Mouse (Mus musculus) midbrain, embryonic 10.5 days (tissue): ENCODE measurements around the gene Fam186a. TPM values are rescaled to one million over a fixed set of nuclear protein-coding genes. Genes with fewer than 3 reads are reported as not detected.
"Not testable (repeated sequence)": the region's sequence is repeated elsewhere in the genome, so short reads cannot be mapped to it uniquely, and the experiment has no call there.

Experiments
- DNase-seq: peaks from one replicate; pipeline ENCODE4 v3.0.0-alpha.2; 2017; ENCODE audit warnings: low spot score
- H3K27ac ChIP-seq: fragments of 300-500 bp; sonication (generic); replicated peaks from 2 replicates; pipeline ENCODE4 v1.5.1; 2016; ENCODE audit warnings: mild to moderate bottlenecking
- H3K27me3 ChIP-seq: fragments of 300-500 bp; sonication (generic); 2 replicates; pipeline ENCODE4 v1.6.1; 2016; ENCODE audit warnings: low read depth, mild to moderate bottlenecking; ENCODE audit not compliant: poor library complexity, severe bottlenecking
- H3K36me3 ChIP-seq: fragments of 300-500 bp; sonication (generic); 2 replicates; pipeline ENCODE4 v1.6.1; 2016; ENCODE audit warnings: mild to moderate bottlenecking, moderate library complexity
- H3K4me1 ChIP-seq: fragments of 300-500 bp; sonication (generic); 2 replicates; pipeline ENCODE4 v1.6.1; 2016
- H3K4me3 ChIP-seq: fragments of 300-500 bp; sonication (generic); 2 replicates; pipeline ENCODE4 v1.5.1; 2016; ENCODE audit warnings: mild to moderate bottlenecking, moderate library complexity
- H3K9me3 ChIP-seq: fragments of 300-500 bp; sonication (generic); replicated peaks from 2 replicates; pipeline ENCODE4 v1.6.1; 2016; ENCODE audit warnings: mild to moderate bottlenecking
- WGBS: fragments of 180-500 bp; shearing (Covaris S2); methylation state at CpG from one replicate; pipeline ENCODE4 v1.1.7; 2016; 5-methylcytosine and 5-hydroxymethylcytosine counted together
- polyA plus RNA-seq: library from polyadenylated mRNA; unstranded; fragments of >200 nt; fragmentation: Nextera tagmentation; extraction: Ambion mirVana; gene quantifications from 2 replicates; pipeline ENCODE4 v1.2.1, GENCODE M21; 2016

Fam186a gene
- polyA plus RNA-seq, result not detected in 2 replicates

DNA sequence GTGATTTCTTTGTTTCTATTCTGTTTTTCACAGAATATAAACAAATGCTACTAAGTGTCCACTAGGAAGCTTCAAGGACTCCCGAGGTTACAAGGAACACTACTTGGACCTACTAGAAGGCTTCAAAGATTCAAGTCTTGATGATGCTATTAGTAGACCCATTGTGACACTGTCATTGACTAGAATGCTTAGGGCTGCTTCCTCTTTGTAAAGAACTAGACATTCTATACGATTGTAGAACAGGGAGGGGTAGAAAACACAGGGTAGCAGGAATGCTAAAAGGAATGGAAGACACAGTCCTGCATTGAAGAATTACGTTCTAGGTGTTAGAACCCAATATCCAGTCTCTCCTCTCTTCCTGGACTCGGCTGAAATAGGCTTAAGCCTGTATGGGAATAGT is at the start of gene Fam186a:
Gene Fam186a, minus strand, starts transcription at position 101 of the 400 bp plus-strand sequence.
- no peak within 1 kb of the TSS for H3K27ac ChIP-seq
- WGBS, result 85% methylated on average over 4 of the region's 4 CpGs
- no peaks in the 10 kb centered on the region for H3K9me3 ChIP-seq
- no peaks in the 10 kb centered on the region for H3K4me1 ChIP-seq
- no peaks in the 10 kb centered on the region for H3K36me3 ChIP-seq
- DNase-seq, result no peak
- H3K27me3 ChIP-seq, result no peaks in the 10 kb centered on the region
- no peak within 1 kb of the TSS for H3K4me3 ChIP-seq

DNA sequence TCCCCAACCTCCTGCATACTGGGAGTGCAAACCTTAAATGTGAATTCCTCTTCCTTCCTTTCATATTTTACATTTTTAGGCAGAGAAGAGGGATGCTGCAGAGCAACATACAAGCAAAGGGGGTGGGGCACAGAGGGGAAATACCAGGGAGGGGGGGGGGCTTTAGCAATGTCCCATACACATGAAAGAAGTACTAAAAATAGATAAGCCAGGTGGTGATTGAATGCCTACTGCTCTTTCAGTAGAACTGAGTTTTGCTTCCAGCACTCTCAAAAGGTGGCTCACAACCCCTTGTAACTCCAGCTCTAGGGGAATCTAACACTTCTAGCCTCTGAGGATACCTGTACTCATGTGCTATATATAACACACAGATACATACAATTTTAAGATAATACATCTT is 39.3 kb upstream of the Fam186a start:
- no peak for DNase-seq
- no peaks in the 10 kb centered on the region for H3K4me1 ChIP-seq
- no peaks in the 10 kb centered on the region for H3K9me3 ChIP-seq
- H3K4me3 ChIP-seq, result no peak overlapping the region
- H3K36me3 ChIP-seq, result peaks cover 99% of the 10 kb centered on the region
- no peaks in the 10 kb centered on the region for H3K27me3 ChIP-seq
- H3K27ac ChIP-seq, result no peak overlapping the region

DNA sequence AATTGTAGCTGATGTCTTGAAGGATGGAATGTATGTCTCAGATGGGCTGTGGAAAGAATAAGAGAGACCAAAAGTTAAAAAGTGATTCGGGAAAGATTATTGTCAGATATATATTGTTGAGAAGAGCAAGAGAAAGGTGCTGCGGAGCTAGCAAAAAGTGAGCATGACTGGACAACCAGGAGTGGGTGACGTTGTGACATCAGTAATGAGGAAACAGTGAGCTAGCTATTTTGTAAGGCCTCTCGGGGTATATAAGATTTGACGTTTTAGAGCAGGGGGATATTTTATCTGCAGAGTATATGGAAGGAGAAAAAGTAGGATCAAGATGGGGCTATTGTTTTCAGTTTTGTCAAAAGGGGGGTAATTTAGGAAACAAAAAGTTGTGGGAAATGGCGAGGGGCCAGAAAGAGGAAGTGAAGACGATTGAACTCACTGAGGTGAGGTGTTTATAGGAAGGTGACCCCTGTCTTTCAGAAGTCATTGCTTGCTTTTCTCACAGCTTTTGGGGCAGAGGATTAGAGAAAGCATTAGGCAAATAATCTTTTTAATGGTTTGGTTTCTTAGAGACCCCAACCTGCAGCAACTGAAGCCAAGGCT is 37.9 kb upstream of the Fam186a start:
- 94% methylated on average over 7 of the region's 7 CpGs for WGBS
- no peak for DNase-seq
- Histone ChIP-seq H3K27me3 (no peaks in the 10 kb centered on the region), H3K36me3 (peaks cover 98% of the 10 kb centered on the region), H3K4me1 (no peaks in the 10 kb centered on the region), H3K9me3 (no peaks in the 10 kb centered on the region), H3K4me3 (no peak overlapping the region), H3K27ac (no peak overlapping the region)

DNA sequence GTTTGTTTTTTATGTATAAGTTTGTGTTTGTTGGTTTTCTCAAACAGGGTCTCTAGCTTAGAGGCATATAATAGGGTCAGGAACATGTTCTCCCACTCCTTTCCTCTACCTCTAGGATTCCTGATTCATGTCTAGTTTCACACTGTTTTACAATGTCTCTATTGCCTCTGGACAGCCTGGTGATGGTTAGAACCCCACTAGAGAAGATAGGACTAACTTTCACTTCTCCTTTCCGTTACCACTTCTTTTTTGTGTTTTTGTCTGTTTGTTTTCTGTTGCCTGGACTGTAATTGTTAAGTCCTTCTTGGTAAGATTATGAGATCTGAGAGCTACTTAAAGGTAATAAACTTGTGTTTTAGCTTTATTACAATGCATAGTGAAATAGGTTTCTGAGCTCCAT is 32.5 kb upstream of the Fam186a start:
- DNase-seq, result no peak
- WGBS, result 93% methylated on average over 1 of the region's 1 CpGs
- H3K4me3 ChIP-seq, result no peak overlapping the region
- H3K27ac ChIP-seq, result no peak overlapping the region
- no peaks in the 10 kb centered on the region for H3K9me3 ChIP-seq
- H3K4me1 ChIP-seq, result no peaks in the 10 kb centered on the region
- no peaks in the 10 kb centered on the region for H3K27me3 ChIP-seq
- peaks cover 95% of the 10 kb centered on the region for H3K36me3 ChIP-seq

DNA sequence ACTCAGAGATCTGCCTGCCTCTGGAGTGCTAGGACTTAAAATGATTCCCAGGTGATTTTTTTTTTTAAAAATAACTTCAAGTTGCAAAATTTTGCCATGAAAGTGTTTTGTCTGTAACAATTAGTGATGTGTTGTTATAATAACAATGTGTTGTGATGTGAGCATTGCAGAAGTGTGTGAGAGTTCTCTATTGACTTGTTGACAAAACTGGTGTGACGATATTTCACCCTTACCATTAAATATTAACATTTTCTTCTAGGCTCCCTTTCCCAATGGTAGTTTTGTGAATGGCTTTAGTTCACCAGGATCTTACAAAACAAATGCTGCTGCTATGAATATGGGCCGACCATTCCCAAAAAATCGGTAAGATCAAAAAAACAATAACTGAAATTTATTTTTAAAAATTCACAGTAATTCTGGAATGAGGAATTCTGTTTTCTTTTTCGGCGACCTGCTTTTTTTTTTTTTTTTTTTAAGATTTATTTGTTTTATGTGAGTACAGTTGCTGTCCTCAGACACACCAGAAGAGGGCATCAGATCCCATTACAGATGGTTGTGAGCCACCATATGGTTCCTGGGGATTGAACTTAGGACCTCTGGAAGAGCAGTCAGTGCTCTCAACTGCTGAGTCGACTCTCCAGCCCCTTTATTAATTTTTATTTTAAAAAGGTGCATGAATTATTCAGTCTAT is 30.4 kb upstream of the Fam186a start:
- Histone ChIP-seq H3K27me3 (no peaks in the 10 kb centered on the region), H3K9me3 (no peaks in the 10 kb centered on the region), H3K27ac (no peak overlapping the region), H3K36me3 (peaks cover 95% of the 10 kb centered on the region), H3K4me1 (no peaks in the 10 kb centered on the region), H3K4me3 (no peak overlapping the region)
- no peak for DNase-seq
- WGBS, result 96% methylated on average over 6 of the region's 6 CpGs

DNA sequence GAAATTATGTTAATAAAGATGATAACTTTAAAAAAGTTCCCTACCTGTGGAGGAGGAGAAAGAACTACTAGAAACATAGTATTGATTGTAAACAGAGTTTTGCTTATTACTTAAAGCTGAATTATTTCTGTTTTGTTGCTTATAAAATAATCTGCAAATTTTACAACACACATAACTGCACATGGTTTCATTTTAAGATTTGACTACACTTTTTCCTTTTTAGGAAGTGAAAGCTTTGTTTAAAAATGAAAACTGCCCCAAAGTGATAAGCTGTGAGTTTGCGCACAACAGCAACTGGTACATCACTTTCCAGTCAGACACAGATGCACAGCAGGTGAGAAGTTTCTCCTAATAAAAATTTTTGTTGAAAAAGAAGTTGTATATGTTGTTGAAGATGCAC is 26.2 kb upstream of the Fam186a start:
- Histone ChIP-seq H3K27ac (no peak overlapping the region), H3K27me3 (no peaks in the 10 kb centered on the region), H3K4me3 (no peak overlapping the region), H3K4me1 (no peaks in the 10 kb centered on the region), H3K9me3 (no peaks in the 10 kb centered on the region), H3K36me3 (peaks cover 96% of the 10 kb centered on the region)
- no peak for DNase-seq
- whole genome bisulfite sequencing, result 97% methylated on average over 1 of the region's 1 CpGs

DNA sequence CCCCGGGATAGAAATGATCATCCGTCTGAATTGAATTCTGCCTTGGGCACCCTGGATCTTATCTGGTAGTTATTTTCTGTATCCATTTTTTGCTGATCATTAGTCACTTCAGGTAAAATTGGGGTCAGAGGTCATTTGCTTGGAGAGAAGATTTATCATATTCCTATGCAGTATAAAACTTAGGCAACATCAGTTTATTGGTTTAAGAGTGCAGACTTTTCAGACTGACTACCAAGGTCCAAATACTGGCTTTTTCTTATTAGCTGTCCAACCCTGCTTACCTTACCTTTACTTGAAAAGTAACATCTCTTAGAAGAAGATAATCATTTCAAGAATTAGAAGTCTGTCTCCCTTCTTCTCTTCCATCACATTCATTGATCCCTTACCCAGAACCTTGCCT is 12.9 kb upstream of the Fam186a start:
- H3K4me1 ChIP-seq, result no peaks in the 10 kb centered on the region
- H3K4me3 ChIP-seq, result no peak overlapping the region
- no peaks in the 10 kb centered on the region for H3K27me3 ChIP-seq
- no peak for DNase-seq
- no peaks in the 10 kb centered on the region for H3K36me3 ChIP-seq
- H3K27ac ChIP-seq, result no peak overlapping the region
- no peaks in the 10 kb centered on the region for H3K9me3 ChIP-seq
- 92% methylated on average over 2 of the region's 2 CpGs for WGBS

DNA sequence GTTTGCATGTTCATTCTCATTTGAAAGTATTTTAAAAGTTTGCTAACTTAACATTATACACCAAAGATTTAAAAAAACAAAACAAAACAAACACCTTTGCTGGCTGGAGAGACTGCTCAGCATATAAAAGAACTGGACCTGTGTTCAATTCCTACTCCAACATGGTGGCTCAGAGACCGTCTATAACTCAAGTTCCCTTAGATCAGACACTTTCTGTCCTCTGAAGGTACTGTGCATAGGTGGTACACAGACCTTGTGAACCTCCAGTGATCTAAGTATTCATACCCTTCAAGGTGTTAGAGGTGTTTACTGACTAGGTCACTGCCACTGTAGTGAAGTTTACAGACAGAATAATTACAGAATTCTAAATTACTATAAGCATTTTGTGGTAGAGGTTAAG is 12.4 kb upstream of the Fam186a start:
- Histone ChIP-seq H3K4me1 (peaks cover 4% of the 10 kb centered on the region), H3K27me3 (no peaks in the 10 kb centered on the region), H3K9me3 (no peaks in the 10 kb centered on the region), H3K27ac (no peak overlapping the region), H3K36me3 (no peaks in the 10 kb centered on the region), H3K4me3 (no peak overlapping the region)
- no peak for DNase-seq
- WGBS, result 88% methylated on average over 1 of the region's 1 CpGs

DNA sequence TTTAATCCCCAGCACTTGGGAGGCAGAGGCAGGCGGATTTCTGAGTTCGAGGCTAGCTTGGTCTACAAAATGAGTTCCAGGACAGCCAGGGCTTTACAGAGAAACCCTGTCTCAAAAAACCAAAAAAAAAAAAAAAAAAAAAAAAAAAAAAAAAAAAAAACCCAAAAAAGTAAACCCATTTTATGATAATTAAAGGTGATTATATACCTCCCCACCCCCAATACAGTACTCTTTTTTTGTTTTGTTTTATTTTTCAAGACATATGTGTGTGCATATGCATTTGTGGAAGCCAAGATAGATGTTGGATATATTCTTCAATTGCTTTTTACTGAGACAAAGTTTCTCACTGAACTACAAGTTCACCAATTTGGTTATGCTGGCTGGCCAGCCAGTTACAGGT is 9.3 kb upstream of the Fam186a start:
- 90% methylated on average over 2 of the region's 2 CpGs for WGBS
- H3K4me1 ChIP-seq, H3K27ac ChIP-seq, H3K4me3 ChIP-seq, H3K27me3 ChIP-seq, DNase-seq, H3K9me3 ChIP-seq, H3K36me3 ChIP-seq: not testable (repeated sequence)

DNA sequence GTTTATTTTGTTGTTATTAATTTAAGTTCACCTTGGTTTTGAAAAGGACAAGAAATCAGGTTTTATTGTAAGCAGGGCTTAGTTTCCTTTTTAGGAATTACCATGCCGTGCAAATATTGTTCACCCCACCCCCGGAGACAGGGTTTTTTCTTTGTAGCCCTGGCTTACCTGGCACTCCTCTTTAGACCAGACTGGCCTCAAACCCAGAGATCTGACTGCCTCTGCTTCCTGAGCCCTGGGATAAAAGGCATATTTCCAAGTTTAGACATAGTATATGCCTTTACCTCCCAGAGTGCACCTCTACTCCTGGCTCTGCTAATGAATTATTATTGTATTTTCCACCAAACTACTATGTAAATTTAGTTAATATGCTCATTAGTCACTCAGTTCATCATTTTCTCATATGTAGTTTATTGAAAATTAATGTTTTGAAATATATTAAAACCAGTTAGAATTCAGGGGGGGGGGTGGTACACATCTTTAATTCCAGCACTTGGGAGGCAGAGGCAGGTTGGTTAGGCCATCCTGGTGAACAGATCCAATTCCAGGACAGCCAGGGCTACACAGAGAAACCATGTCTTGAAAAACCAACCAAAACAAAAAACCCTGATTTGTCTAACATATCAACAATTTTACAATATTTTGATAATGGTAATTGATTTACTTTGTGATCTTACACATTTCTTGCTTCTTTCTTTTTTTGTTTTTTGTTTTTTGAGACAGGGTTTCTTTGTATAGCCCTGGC is 7.8 kb upstream of the Fam186a start:
- Histone ChIP-seq H3K27ac (no peak overlapping the region), H3K27me3 (no peaks in the 10 kb centered on the region), H3K9me3 (no peaks in the 10 kb centered on the region), H3K4me1 (peaks cover 9% of the 10 kb centered on the region), H3K36me3 (no peaks in the 10 kb centered on the region), H3K4me3 (peak overlapping the region; percentile 76)
- WGBS, result 81% methylated on average over 2 of the region's 2 CpGs
- no peak for DNase-seq

DNA sequence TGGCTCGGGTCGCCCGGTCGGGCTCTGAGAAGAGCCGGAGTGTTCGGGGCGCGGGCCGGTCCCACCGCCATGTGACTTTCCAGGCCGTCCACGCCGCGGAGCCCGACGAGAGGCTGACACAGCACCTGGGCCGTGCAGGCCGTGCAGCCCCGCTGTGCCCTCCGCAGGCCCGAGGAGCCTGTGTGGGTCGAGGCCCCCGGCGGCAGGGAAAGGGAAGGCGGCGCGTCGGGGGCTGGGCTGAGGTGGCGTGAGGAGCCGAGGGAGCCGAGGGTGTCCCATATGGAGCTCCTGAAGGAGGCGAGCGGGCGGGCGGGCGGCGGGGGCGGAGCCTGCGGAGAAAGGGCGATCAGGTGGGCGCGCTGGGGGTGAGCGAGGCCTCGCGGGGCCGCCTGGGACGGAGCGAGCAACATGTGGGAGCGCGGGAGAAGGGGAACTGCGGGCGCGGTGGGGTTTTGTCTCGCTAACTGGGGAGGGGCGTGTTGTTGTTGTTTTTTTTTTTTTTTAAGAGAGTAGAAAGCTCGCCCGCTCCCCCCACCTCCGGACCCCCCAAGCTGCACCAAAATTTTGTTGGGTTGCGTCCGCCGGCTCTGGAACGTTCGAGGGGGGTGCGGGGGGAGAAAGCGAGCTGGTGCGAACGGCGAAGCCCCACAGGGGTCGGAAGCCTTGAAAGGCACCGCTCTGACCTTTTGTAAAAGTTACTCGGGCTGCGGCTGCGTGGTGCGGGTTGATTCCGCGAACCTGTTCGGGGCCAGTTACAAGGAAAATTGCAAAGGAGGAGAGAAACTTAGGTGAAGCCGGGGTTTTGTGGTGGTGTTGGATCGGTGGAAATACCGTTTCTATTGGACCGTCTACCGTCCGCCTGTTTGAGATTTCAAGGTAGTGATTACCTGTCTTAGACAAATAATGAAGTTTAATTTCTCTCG is 6.4 kb upstream of the Fam186a start:
- no peaks in the 10 kb centered on the region for H3K27me3 ChIP-seq
- peaks cover 9% of the 10 kb centered on the region for H3K4me1 ChIP-seq
- peak overlapping the region; percentile 76 for H3K4me3 ChIP-seq
- H3K9me3 ChIP-seq, result no peaks in the 10 kb centered on the region
- peak; percentile 89 for DNase-seq
- WGBS, result under 1% methylated on average over 78 of the region's 84 CpGs
- no peaks in the 10 kb centered on the region for H3K36me3 ChIP-seq
- peak overlapping the region; percentile 95 for H3K27ac ChIP-seq

DNA sequence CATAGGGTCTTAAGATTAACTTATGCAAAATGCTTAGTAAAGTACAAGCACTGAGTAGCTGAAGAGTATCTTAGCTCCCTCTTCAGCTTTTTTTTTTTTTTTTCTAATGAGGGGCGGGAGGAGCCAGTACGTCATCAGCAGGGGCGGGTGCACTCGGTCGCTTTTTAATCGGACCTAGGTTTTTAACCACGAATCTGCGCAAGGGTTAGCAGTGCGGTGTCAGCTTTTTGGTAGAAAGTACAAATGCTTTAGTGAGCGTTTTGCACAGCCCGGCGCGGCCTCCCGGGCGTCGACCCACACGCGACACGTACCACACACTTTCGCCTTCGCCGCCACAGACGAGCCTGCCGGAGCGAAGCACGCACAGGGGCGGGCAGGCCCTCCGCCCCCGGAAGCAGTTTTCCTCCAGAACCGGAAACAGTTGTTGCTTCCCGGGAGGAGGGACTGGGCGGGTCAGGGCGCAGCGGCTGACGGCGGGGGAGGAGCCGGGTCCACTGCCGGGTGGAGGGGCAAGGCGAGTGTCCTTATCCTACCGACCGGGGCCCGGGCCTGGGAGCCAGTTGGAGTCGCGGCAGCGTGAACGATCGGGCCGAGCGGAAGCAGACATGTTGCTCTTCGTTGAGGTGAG is 5.6 kb upstream of the Fam186a start:
- H3K27me3 ChIP-seq, result no peaks in the 10 kb centered on the region
- H3K4me1 ChIP-seq, result peaks cover 9% of the 10 kb centered on the region
- DNase-seq, result peak; percentile 96
- H3K27ac ChIP-seq, result peak overlapping the region; percentile 95
- no peaks in the 10 kb centered on the region for H3K9me3 ChIP-seq
- no peaks in the 10 kb centered on the region for H3K36me3 ChIP-seq
- under 1% methylated on average over 50 of the region's 50 CpGs for WGBS
- peak overlapping the region; percentile 76 for H3K4me3 ChIP-seq
